Mouse (Mus musculus) lung, postnatal 0 days (tissue): ENCODE data around the gene Cmbl.

Experiments
- CTCF ChIP-seq: IDR thresholded peaks from 2 replicates; pipeline ENCODE4 v1.5.1; 2016; ENCODE audit warnings: antibody characterized with exemption, mild to moderate bottlenecking
- EP300 ChIP-seq: IDR thresholded peaks from 2 replicates; pipeline ENCODE4 v1.6.1; 2016; ENCODE audit warnings: antibody characterized with exemption, mild to moderate bottlenecking, control low read depth

- no peak for TF ChIP-seq EP300
- TF ChIP-seq CTCF: no peak
Observed at GRCm38 (mm10) chr15:31535259-31535855, 29.8 kb upstream of the Cmbl start.
